Mouse (Mus musculus) heart, adult 2 months (tissue): ENCODE measurements at regions not wholly inside any gene's neighbourhood (a gene's known extent, or its start where the extent isn't known, plus 50 kb on each side); places are given as distances from the start of the nearest gene placed in this dataset.

ENCODE experiments used
- CTCF ChIP-seq: fragments of 200-600 bp; IDR thresholded peaks from 2 replicates; pipeline ENCODE4 v1.8.1; 2022; ENCODE audit warnings: antibody characterized with exemption, mild to moderate bottlenecking, moderate library complexity
- EP300 ChIP-seq: fragments of 200-500 bp; IDR thresholded peaks from 2 replicates; pipeline ENCODE4 v1.6.1; 2011; ENCODE audit warnings: low read depth, low read length, control low read depth; ENCODE audit not compliant: insufficient read depth

DNA sequence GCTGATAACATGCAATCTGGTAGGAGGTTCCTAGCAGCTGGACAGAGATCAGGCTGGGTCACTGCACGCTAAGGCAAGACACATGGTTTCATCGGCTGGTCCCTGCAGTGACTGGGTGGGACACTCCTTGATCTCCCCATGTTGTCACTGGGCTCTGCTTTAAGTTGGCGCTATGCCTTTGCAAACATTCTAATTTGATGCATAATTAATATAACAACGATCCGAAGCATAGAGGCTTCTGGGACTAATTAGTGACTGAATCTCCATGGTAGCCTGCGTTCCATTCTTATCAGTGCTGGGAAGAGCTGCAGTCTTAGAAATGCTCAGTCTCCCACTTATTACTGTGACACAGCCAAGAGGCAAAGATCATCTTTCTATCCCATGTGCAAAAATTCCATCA lies 186.8 kb downstream of the Snx19 start:
- TF ChIP-seq CTCF (no peak), EP300 (no peak)
